Mouse (Mus musculus): ENCODE results near the gene Ano3.

Gene Ano3

DNA sequence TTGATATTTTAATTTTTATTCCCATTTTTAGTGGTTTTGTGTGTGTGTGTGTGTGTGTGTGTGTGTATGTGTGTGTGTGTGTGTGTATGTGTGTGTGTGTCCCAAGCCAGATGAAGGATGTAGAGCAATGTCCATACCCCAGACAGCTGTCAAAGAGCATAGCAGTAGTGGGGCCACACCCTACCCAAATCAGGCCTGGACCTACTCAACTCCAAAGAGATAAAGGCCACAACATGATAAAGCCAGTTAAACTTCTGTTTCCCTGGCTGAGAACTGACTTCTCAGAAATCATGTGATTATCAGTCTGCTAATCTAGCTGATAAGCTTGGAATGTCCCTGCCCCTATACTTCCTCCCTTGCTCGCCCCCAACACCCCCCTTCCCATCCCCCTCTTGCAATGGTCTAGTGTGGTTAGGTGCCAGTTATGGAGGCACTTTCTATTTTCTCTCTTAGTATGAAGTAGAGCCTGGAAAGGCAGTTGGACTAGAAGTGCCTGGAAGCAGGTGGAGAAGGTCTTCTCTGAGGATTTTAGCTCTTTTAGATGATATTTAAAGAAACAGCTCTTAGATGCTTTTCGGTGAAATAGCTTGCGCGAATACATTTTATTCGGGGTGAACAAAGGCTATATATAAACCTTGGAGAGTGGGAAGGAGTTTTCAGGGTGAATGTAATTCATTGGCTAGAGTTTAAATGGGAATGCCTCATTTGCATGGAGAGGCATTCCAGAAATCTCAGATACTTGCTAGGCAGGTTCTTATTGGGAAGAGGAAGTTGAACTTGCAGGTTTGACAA, 144.2 kb downstream of the Ano3 start:
- no peak for DNase-seq (ENCODE audit: low spot score in 2 of 2)

GRCm38 (mm10) chr2:110795928-110796327, 154.8 kb downstream of the Ano3 start:
- no peak for DNase-seq (ENCODE audit: low spot score in 2 of 2)

DNA sequence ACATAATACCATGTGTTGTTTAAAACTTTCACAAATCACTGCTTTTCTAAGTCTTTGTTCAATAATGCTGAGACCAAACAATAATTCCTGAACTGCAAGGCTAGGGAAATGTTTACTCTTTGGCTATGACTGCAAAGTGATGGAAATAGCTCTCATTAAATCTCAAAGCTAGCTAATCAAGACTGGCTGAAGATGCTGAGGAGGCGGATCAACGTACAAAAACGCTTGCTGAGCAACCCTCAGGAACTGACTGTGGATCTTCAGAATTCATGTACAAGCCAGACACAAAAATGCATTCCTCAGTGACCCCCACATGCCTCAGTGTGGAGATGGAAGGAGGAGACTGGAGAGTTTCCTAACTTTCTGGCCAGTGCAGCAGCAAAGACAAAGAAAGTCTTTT, 155.3 kb downstream of the Ano3 start:
- no peak for DNase-seq (ENCODE audit: low spot score in 2 of 2)

DNA sequence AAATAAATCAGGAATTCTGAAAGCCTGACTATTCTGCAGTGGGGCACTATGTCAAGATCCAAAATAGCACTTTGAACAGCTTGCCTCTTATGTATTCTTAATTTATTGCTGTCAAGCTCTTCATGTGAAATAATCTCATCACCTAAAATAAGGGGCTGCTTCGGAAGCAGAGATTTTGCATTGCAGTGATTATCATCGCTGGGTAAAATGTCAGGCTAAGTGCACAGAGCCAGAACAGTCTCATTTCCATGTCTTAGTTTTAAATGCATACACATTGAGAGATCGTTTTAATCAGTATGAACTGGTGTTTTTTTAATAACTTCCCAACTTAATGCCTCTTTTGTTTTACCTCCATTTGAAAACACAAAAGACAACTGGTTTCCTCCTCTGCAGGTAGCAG, 163.3 kb downstream of the Ano3 start:
- no peak for DNase-seq (ENCODE audit: low spot score in 2 of 2)

- DNase-seq (ENCODE audit: low spot score in 2 of 2) = no peak
Observed at GRCm38 (mm10) chr2:110759434-110759833, 191.3 kb downstream of the Ano3 start.

DNA sequence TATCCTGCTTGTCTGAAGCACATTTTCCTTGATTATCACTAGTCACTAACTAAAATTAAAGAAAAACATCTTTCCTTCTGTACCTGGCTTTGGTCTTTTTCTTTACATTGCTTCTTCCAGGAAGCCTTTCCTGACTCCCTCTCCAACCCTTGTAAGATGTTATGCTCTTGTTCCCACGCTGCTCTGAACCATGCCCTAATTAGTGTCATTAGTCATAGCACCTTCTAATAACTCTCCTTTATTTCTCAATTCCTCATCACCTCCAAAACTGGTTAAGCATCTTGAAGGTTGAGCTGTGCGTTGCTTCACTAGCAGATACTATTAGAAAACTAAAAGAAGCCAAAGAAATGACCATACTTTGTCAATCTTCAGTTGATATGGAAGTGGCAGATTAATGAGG, 193.2 kb downstream of the Ano3 start:
- DNase-seq (ENCODE audit: low spot score in 2 of 2) = no peak

DNA sequence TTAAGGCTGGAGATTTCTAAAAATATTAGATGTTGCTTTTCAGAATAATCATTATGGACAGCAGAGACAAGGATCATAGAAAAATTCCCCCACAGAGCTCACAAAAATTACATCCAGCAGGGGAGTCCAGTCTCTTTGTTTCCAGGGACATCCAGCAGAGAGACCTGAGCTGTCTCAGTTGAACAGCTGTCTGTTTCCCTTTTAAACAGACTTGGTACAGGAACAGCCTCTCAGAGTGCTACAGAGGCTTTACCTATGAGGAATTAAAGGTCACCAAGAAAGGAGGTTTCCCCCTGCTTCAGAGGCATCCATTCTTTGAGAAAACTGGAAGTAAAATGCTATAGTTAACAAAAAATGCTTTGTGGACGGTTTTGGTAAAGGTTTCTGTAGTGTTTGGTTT, 210.2 kb downstream of the Ano3 start:
- no peak for DNase-seq (ENCODE audit: low spot score in 2 of 2)

GRCm38 (mm10) chr2:110739781-110740180, 210.9 kb downstream of the Ano3 start:
- no peak for DNase-seq (ENCODE audit: low spot score in 2 of 2)

GRCm38 (mm10) chr2:110737981-110738380, 212.7 kb downstream of the Ano3 start:
- no peak for DNase-seq (ENCODE audit: low spot score in 2 of 2)

DNA sequence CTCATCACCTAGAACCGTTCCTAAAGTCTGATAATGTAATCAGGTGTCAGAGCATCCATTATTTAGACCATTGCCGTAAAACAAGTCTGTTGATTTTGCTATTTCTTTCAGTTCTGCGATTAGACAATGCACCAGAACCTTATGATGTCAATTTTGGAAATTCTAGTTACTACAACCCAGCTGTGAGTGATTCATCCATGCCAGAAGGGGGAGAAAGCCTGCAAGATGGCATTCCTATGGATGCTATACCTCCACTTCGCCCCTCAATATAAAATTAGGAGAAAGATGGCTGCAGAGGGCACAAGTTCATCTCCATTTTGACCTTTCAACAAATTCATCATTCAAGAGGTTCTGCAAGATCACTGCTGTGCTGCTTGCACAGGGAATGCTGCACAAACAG, 213.5 kb downstream of the Ano3 start:
- no peak for DNase-seq (ENCODE audit: low spot score in 2 of 2)

GRCm38 (mm10) chr2:110726106-110726505, 224.6 kb downstream of the Ano3 start:
- no peak for DNase-seq (ENCODE audit: low spot score in 2 of 2)

DNA sequence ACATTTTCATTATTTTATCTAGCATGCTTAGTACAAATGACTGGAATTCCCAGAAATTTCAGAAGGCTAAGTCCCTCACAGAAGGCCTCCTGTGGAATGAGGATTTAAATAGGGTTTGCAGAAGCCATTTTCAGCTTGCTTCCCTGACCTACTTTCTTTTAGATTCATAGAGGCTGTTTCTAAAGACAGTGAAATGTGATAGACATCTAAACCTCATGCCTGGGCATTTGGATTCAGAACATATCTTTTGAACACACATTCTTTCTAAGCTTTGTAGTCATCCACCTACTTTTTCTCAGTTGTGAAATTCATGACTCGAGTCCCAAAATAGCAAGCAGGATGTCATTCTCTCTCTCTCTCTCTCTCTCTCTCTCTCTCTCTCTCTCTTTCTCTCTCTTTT, 228.5 kb downstream of the Ano3 start:
- DNase-seq (ENCODE audit: low spot score in 2 of 2) = no peak

GRCm38 (mm10) chr2:110721290-110721753, 229.4 kb downstream of the Ano3 start, which contains the start of gene Muc15:
Gene Muc15, plus strand, starts transcription at chr2:110721340.
- DNase-seq (ENCODE audit: low spot score in 2 of 2) = no peak

GRCm38 (mm10) chr2:110719051-110719450, 231.7 kb downstream of the Ano3 start:
- no peak for DNase-seq (ENCODE audit: low spot score in 2 of 2)

GRCm38 (mm10) chr2:110710055-110710720, 240.5 kb downstream of the Ano3 start:
- DNase-seq (ENCODE audit: low spot score in 2 of 2) = no peak

DNA sequence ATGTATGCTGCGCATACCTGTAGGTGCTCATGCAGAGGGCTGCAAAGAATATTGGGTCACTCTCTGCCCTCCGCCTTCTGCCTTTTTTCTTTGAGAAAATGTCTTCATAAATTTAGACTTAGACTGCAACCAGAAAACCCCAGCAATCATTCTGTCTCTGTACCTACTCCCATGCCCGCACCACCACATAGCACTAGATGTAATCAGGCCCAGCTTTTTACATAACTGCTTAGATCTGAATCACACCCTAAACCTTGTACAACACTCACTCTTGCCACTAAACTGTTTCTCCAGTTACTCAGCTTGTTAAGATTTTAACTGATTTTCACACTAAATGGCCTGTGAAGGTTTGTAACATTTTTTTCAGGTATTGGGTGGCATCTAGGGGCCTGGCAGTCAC, 241.3 kb downstream of the Ano3 start:
- no peak for DNase-seq (ENCODE audit: low spot score in 2 of 2)

GRCm38 (mm10) chr2:110671071-110671624, 279.6 kb downstream of the Ano3 start:
- no peak for DNase-seq (ENCODE audit: low spot score in 2 of 2)

DNA sequence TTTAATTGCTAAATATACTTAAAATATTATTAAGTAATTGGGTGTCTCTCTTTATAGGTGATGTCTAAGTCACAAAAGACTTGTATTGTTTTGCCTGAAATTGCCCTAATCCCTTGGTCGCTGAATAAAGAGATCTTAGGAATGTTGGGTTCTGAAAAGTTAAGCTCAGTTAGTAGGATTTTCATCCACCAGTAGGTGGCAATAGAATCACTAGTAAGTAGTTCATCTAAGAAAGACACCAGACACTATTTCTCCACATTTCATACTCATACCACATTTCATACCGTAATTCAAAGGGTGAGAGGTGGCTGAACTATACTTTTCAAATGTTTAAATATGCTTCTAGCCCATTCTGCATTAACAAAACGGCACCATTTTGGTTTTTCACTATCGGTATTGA, 287.4 kb downstream of the Ano3 start:
- no peak for DNase-seq (ENCODE audit: low spot score in 2 of 2)

GRCm38 (mm10) chr2:110644846-110645245, 305.9 kb downstream of the Ano3 start:
- no peak for DNase-seq (ENCODE audit: low spot score in 2 of 2)

GRCm38 (mm10) chr2:110644358-110644757, 306.4 kb downstream of the Ano3 start:
- DNase-seq (ENCODE audit: low spot score in 2 of 2) = no peak

All from spleen, postnatal 4 days (tissue).